Mouse (Mus musculus): ENCODE measurements around the gene Pglyrp1.

DNA sequence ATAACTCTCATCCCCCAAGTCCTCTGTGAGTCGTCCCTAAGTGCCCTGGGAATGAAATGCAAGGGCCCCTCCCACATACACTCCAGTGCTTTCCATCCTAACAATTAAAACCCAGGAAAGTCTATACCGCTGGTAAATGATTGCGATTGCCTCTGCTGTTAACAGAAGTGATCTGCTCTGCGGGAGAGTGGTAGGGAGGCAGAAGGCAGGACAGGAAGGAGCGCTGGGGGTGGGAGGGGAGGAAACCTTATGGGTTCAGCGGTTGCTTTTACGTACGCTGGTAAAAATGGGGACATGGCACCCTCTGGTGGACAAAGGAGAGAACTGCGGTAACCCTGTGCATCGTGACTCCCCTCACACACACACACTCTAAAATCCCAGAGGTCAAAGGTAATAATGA, 2.1 kb downstream of the Pglyrp1 start:
- TF ChIP-seq CTCF (IDR thresholded peaks at IDR 0.05) (no peak; the same call in none of the 2 replicates), EP300 (IDR thresholded peaks at IDR 0.05; ENCODE audit: insufficient read depth, low read depth, low read length) (peak; percentile 96), POLR2A (IDR thresholded peaks at IDR 0.05; ENCODE audit: insufficient read depth, low read depth, low read length) (peak; percentile 31; the same call in 1 of the 2 replicates)
